Mouse (Mus musculus): ENCODE measurements at regions not wholly inside any gene's neighbourhood (a gene's known extent, or its start where the extent isn't known, plus 50 kb on each side); places are given as distances from the start of the nearest gene placed in this dataset.

- ATAC-seq (ENCODE audit: insufficient number of reproducible peaks, low FRiP score, low TSS enrichment), result no peak
Measured at GRCm38 (mm10) chr13:44558491-44559177, 170.6 kb upstream of the Jarid2 start.

- no peak for ATAC-seq (ENCODE audit: insufficient number of reproducible peaks, low FRiP score, low TSS enrichment)
Measured at GRCm38 (mm10) chr13:44559178-44559565, 170.1 kb upstream of the Jarid2 start.

- ATAC-seq (ENCODE audit: insufficient number of reproducible peaks, low FRiP score, low TSS enrichment), result no peak
Measured at GRCm38 (mm10) chr13:44559706-44560105, 169.6 kb upstream of the Jarid2 start.

- no peak for ATAC-seq (ENCODE audit: insufficient number of reproducible peaks, low FRiP score, low TSS enrichment)
Measured at GRCm38 (mm10) chr13:44564705-44565104, 164.6 kb upstream of the Jarid2 start.

GRCm38 (mm10) chr13:44567696-44568095 lies 161.6 kb upstream of the Jarid2 start:
- ATAC-seq (ENCODE audit: insufficient number of reproducible peaks, low FRiP score, low TSS enrichment), result no peak

GRCm38 (mm10) chr13:44569241-44569778 lies 160.0 kb upstream of the Jarid2 start:
- ATAC-seq (ENCODE audit: insufficient number of reproducible peaks, low FRiP score, low TSS enrichment), result no peak

GRCm38 (mm10) chr13:44573463-44573862 lies 155.8 kb upstream of the Jarid2 start:
- ATAC-seq (ENCODE audit: insufficient number of reproducible peaks, low FRiP score, low TSS enrichment), result no peak

- no peak for ATAC-seq (ENCODE audit: insufficient number of reproducible peaks, low FRiP score, low TSS enrichment)
Measured at GRCm38 (mm10) chr13:44579215-44579614, 150.1 kb upstream of the Jarid2 start.

GRCm38 (mm10) chr13:44580156-44580736 lies 149.0 kb upstream of the Jarid2 start:
- ATAC-seq (ENCODE audit: insufficient number of reproducible peaks, low FRiP score, low TSS enrichment), result no peak

- no peak for ATAC-seq (ENCODE audit: insufficient number of reproducible peaks, low FRiP score, low TSS enrichment)
Measured at GRCm38 (mm10) chr13:44580767-44581166, 148.5 kb upstream of the Jarid2 start.

- no peak for ATAC-seq (ENCODE audit: insufficient number of reproducible peaks, low FRiP score, low TSS enrichment)
Measured at GRCm38 (mm10) chr13:44581947-44582766, 147.1 kb upstream of the Jarid2 start.

- ATAC-seq (ENCODE audit: insufficient number of reproducible peaks, low FRiP score, low TSS enrichment), result no peak
Measured at GRCm38 (mm10) chr13:44582767-44583085, 146.5 kb upstream of the Jarid2 start.

- ATAC-seq (ENCODE audit: insufficient number of reproducible peaks, low FRiP score, low TSS enrichment), result no peak
Measured at GRCm38 (mm10) chr13:44583614-44584013, 145.7 kb upstream of the Jarid2 start.

GRCm38 (mm10) chr13:44584151-44584550 lies 145.1 kb upstream of the Jarid2 start:
- ATAC-seq (ENCODE audit: insufficient number of reproducible peaks, low FRiP score, low TSS enrichment), result no peak

GRCm38 (mm10) chr13:44584551-44584950 lies 144.7 kb upstream of the Jarid2 start:
- no peak for ATAC-seq (ENCODE audit: insufficient number of reproducible peaks, low FRiP score, low TSS enrichment)

- ATAC-seq (ENCODE audit: insufficient number of reproducible peaks, low FRiP score, low TSS enrichment), result no peak
Measured at GRCm38 (mm10) chr13:44587846-44588245, 141.4 kb upstream of the Jarid2 start.

GRCm38 (mm10) chr13:44594645-44595044 lies 134.6 kb upstream of the Jarid2 start:
- ATAC-seq (ENCODE audit: insufficient number of reproducible peaks, low FRiP score, low TSS enrichment), result no peak

GRCm38 (mm10) chr13:44597666-44598065 lies 131.6 kb upstream of the Jarid2 start:
- no peak for ATAC-seq (ENCODE audit: insufficient number of reproducible peaks, low FRiP score, low TSS enrichment)

- no peak for ATAC-seq (ENCODE audit: insufficient number of reproducible peaks, low FRiP score, low TSS enrichment)
Measured at GRCm38 (mm10) chr13:44601024-44601423, 128.2 kb upstream of the Jarid2 start.

- ATAC-seq (ENCODE audit: insufficient number of reproducible peaks, low FRiP score, low TSS enrichment), result no peak
Measured at GRCm38 (mm10) chr13:44602658-44603057, 126.6 kb upstream of the Jarid2 start.
